Mouse (Mus musculus) myocyte (in vitro differentiated cells): ENCODE data around the gene Ncam1.

Experiments used
- CEBPB ChIP-seq: IDR thresholded peaks from 2 replicates; pipeline ENCODE4 v1.6.1; 2011; ENCODE audit warnings: mild to moderate bottlenecking, moderate library complexity; ENCODE audit not compliant: poor library complexity, insufficient read depth, severe bottlenecking
- MYOG ChIP-seq, 3 experiments: IDR thresholded peaks; one replicate each; pipeline ENCODE4 v1.6.1; 2011; ENCODE audit warnings: control low read depth in 2 of 3, low read depth in 2 of 3, mild to moderate bottlenecking in 2 of 3; ENCODE audit not compliant: insufficient read length in 2 of 3, control insufficient read depth in 1 of 3, insufficient read depth in 1 of 3
- POLR2A ChIP-seq: IDR thresholded peaks from one replicate; pipeline ENCODE4 v1.6.1; 2011; ENCODE audit warnings: low read depth, mild to moderate bottlenecking, control low read depth, moderate library complexity; ENCODE audit not compliant: insufficient read length

DNA sequence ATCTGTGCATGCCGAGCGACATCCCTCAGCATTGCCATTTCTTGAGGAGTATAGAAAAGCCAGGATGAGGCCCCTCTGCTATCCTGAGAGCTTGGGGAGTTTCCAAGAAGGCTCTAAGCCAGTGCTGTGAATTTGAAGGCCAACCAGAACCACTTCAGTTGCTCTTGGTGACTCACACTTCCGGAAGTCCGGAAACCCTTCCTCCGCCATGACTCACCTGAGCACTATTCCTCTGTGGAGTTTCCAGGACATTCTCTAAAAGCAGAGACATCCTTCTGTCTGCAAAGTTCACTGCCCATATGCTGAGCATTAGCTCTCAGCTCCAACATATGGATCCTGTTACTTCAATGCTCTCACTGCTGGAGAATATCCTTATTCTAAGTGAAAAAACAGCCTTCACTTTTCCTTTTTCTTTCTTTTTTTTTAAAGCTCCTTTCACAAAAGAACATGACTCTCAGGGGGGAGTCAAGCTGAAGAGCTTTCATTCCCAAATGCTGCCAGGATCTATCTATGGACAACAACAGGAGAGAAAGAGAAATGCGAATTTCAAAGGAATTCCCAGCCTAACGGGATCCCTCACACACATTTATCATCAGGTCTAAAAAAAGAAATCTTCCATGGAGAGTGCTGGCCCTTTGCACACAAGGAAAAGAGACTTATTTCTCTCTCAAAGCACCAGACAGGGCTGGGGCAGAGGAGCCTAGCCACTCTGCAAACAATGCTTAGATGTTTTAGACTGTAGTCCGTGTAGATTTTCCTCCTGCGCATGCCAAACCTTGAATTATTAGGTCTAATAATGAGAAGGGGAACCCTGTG is 226.8 kb downstream of the Ncam1 start:
- no peak for TF ChIP-seq CEBPB
- no peak for TF ChIP-seq MYOG (IDR thresholded peaks at IDR 0.05; ENCODE audit: control insufficient read depth in 1 of 3, insufficient read depth in 1 of 3, insufficient read length in 2 of 3, low read depth in 2 of 3)
- no peak for TF ChIP-seq POLR2A
